Mouse (Mus musculus) ES-E14 (cell line): ENCODE measurements around the gene Tsga13. TPM values are rescaled to one million over a fixed set of nuclear protein-coding genes. Genes with fewer than 3 reads are reported as not detected.

ENCODE experiments used
- DNase-seq: peaks from one replicate; pipeline ENCODE4 v3.0.0-alpha.2; 2013; ENCODE audit warnings: low read depth, low spot score
- H3K27ac ChIP-seq: 2 replicates; pipeline ENCODE4 v1.5.1; 2012; ENCODE audit warnings: low read depth, mild to moderate bottlenecking, low read length, moderate library complexity, mixed read lengths; ENCODE audit not compliant: poor library complexity, insufficient read depth, severe bottlenecking
- H3K36me3 ChIP-seq: 2 replicates; pipeline ENCODE4 v1.6.1; 2012; ENCODE audit warnings: mild to moderate bottlenecking, low read length, moderate library complexity, mixed read lengths; ENCODE audit not compliant: control insufficient read depth, poor library complexity, insufficient read depth, severe bottlenecking
- H3K4me1 ChIP-seq, 2 experiments: fragments of 150-350 bp in 1 of 2; sonication (generic) in 1 of 2; 2 replicates each; pipeline ENCODE4 v1.6.1; 2012; ENCODE audit warnings: low read length in 2 of 2, mild to moderate bottlenecking in 1 of 2, mixed read lengths in 1 of 2; ENCODE audit not compliant: control insufficient read depth in 2 of 2, insufficient read depth in 2 of 2, poor library complexity in 1 of 2
- H3K4me3 ChIP-seq, 2 experiments: fragments of 150-350 bp in 1 of 2; sonication (generic) in 1 of 2; 2 replicates each; pipeline ENCODE4 v1.5.1; 2012; ENCODE audit warnings: low read length in 2 of 2, low read depth in 1 of 2, mild to moderate bottlenecking in 1 of 2, mixed read lengths in 1 of 2; ENCODE audit not compliant: insufficient read depth in 1 of 2, poor library complexity in 1 of 2, severe bottlenecking in 1 of 2
- H3K9ac ChIP-seq: 2 replicates; pipeline ENCODE4 v1.6.1; 2012; ENCODE audit warnings: low read depth, mild to moderate bottlenecking, low read length, mixed read lengths; ENCODE audit not compliant: poor library complexity, insufficient read depth, severe bottlenecking
- H3K9me3 ChIP-seq: fragments of 150-350 bp; sonication (generic); 2 replicates; pipeline ENCODE4 v1.6.1; 2012; ENCODE audit warnings: low read depth, mild to moderate bottlenecking, low read length; ENCODE audit not compliant: control insufficient read depth, insufficient read depth
- CHD2 ChIP-seq: IDR thresholded peaks from 2 replicates; pipeline ENCODE4 v1.6.1; 2014; ENCODE audit warnings: mild to moderate bottlenecking, low read depth, low read length, inconsistent platforms
- HCFC1 ChIP-seq: IDR thresholded peaks from 2 replicates; pipeline ENCODE4 v1.6.1; 2012; ENCODE audit warnings: low read length, inconsistent platforms, borderline replicate concordance; ENCODE audit not compliant: insufficient read depth
- MAFK ChIP-seq: IDR thresholded peaks from 2 replicates; pipeline ENCODE4 v1.6.1; 2014; ENCODE audit warnings: mild to moderate bottlenecking, low read depth, low read length, inconsistent platforms; ENCODE audit not compliant: insufficient read depth
- ZC3H11A ChIP-seq: IDR thresholded peaks from 2 replicates; pipeline ENCODE4 v1.6.1; 2012; ENCODE audit warnings: low read depth, mild to moderate bottlenecking, inconsistent platforms, low read length, borderline replicate concordance
- ZNF384 ChIP-seq: IDR thresholded peaks from 2 replicates; pipeline ENCODE4 v1.6.1; 2012; ENCODE audit warnings: low read depth, low read length, inconsistent platforms
- in situ Hi-C, 2 experiments: fragments of 600-800 bp; cut with MboI; formaldehyde crosslinking; loops; one replicate each; pipeline ENCODE4 v1.15.1; 2025; ENCODE audit warnings: low sequenced_read_pairs in 2 of 2, inconsistent platforms in 1 of 2; ENCODE audit not compliant: unreplicated experiment in 2 of 2
- total RNA-seq: library from RNA; depleted of rRNA; stranded (reverse); fragments of 300-350 nt; gene quantifications from 2 replicates; pipeline ENCODE4 v1.2.3, GENCODE M21; 2012

Tsga13 gene
- total RNA-seq, 1 experiment, result not detected

GRCm38 (mm10) chr6:30904033-30904432, 11.3 kb downstream of the Tsga13 start:
- Histone ChIP-seq H3K4me3 (no peak overlapping the region), H3K4me1 (no peaks in the 10 kb centered on the region), H3K9me3 (no peaks in the 10 kb centered on the region), H3K36me3 (no peaks in the 10 kb centered on the region), H3K9ac (no peak overlapping the region), H3K27ac (no peak overlapping the region)
- DNase-seq, result no peak
- TF ChIP-seq HCFC1, result no peak
- no peak for TF ChIP-seq MAFK
- TF ChIP-seq ZC3H11A, result no peak
- no peak for TF ChIP-seq CHD2
- TF ChIP-seq ZNF384, result no peak
- in situ Hi-C loops, result no loop called here

GRCm38 (mm10) chr6:30897520-30897919, 17.9 kb downstream of the Tsga13 start:
- DNase-seq, result no peak
- H3K4me1 ChIP-seq, result no peaks in the 10 kb centered on the region; a peak in 2 of 4 replicates
- no peak overlapping the region for H3K27ac ChIP-seq
- H3K4me3 ChIP-seq, result peak overlapping the region in 1 of 2 experiments; percentile 76; a peak in 1 of 4 replicates
- H3K9me3 ChIP-seq, result no peaks in the 10 kb centered on the region
- TF ChIP-seq ZNF384, result no peak
- no peak for TF ChIP-seq ZC3H11A
- no peak for TF ChIP-seq HCFC1
- no peak for TF ChIP-seq CHD2
- no peak for TF ChIP-seq MAFK
- no peak overlapping the region for H3K9ac ChIP-seq
- in situ Hi-C loops, result no loop called here
- H3K36me3 ChIP-seq, result no peaks in the 10 kb centered on the region

GRCm38 (mm10) chr6:30896986-30897327, 18.4 kb downstream of the Tsga13 start:
- peak overlapping the region in 1 of 2 experiments; percentile 76; a peak in 2 of 4 replicates for H3K4me3 ChIP-seq
- H3K9me3 ChIP-seq, result no peaks in the 10 kb centered on the region
- TF ChIP-seq CHD2 (no peak), HCFC1 (no peak), ZC3H11A (no peak), ZNF384 (no peak), MAFK (no peak)
- no peaks in the 10 kb centered on the region; a peak in 2 of 4 replicates for H3K4me1 ChIP-seq
- DNase-seq, result no peak
- H3K27ac ChIP-seq, result no peak overlapping the region
- in situ Hi-C loops, result no loop called here
- H3K9ac ChIP-seq, result peak overlapping the region; percentile 40; the same call in 1 of the 2 replicates
- no peaks in the 10 kb centered on the region for H3K36me3 ChIP-seq

GRCm38 (mm10) chr6:30896195-30896985, 19.0 kb downstream of the Tsga13 start, which contains the start of gene Copg2:
TSS of gene Copg2 (minus strand) at chr6:30896794.
- TF ChIP-seq HCFC1 (no peak), CHD2 (peak; percentile 52; the same call in 1 of the 2 replicates)
- Histone ChIP-seq H3K9ac (peak within 1 kb of the TSS; percentile 97), H3K4me1 (no peaks in the 10 kb centered on the region; a peak in 2 of 4 replicates), H3K36me3 (no peaks in the 10 kb centered on the region), H3K4me3 (peak within 1 kb of the TSS; percentile 98 to 100), H3K9me3 (no peaks in the 10 kb centered on the region), H3K27ac (peak within 1 kb of the TSS; percentile 83)
- DNase-seq, result peak; percentile 84
- in situ Hi-C loops, result no loop called here
